Mouse (Mus musculus) cerebellum, postnatal 14 days (tissue): ENCODE measurements around the gene Vmn1r124.
"Not testable (repeated sequence)": the region's sequence is repeated elsewhere in the genome, so short reads cannot be mapped to it uniquely, and the experiment has no call there.

Experiments used
- DNase-seq, 2 experiments: peaks; one replicate each; pipeline ENCODE4 v3.0.0; 2021; ENCODE audit warnings: mixed read lengths in 2 of 2

Gene Vmn1r124

GRCm38 (mm10) chr7:21260517-21260916 lies at the start of gene Vmn1r124:
TSS of gene Vmn1r124 (minus strand) at chr7:21260617.
- not testable (repeated sequence) for DNase-seq

- not testable (repeated sequence) for DNase-seq
These were observed 41.0 kb upstream of the Vmn1r124 start, which contains the start of gene Vmn1r126 for GRCm38 (mm10) chr7:21301367-21301766. TSS of gene Vmn1r126 (minus strand) at chr7:21301467.

- DNase-seq, result not testable (repeated sequence)
These were observed 11.5 kb upstream of the Vmn1r124 start, which contains the start of gene Vmn1r125 for GRCm38 (mm10) chr7:21271879-21272278. TSS of gene Vmn1r125 (plus strand) at chr7:21272179.
